In genomic region chr13:12460443-12460842, GRCm38 (mm10) we compare ENCODE assay signal across 8 mouse cellular contexts. TPM values are rescaled to one million over a fixed set of nuclear protein-coding genes. Genes with fewer than 3 reads are reported as not detected.
A peak's percentile ranks its signal among the peaks of the same experiment; 100 is the strongest.
DNase-seq lines count a peak whose midpoint lies in the region; ATAC-seq lines count a peak whose summit lies in the region.

No protein-coding gene starts in this region.

- ATAC-seq in CD4-positive, CD25-positive, alpha-beta regulatory T cell, adult 4 months, result peak; percentile 80
- ATAC-seq in erythroid progenitor cell, adult 5-6 weeks (replicated peaks; ENCODE audit: low FRiP score, poor library complexity, severe bottlenecking), result peak; percentile 25
- ATAC-seq in liver, embryonic 15.5 days (ENCODE audit: insufficient read depth), result 0 out of 2 replicates have a peak, but pooled peaks have one; percentile 13

- DNase-seq in adrenal gland, postnatal 14 days, result peak; percentile 77
- peak; percentile 54 to 60 for DNase-seq in heart, postnatal 10 days
- peak; percentile 79 to 82 for DNase-seq in kidney, postnatal 36 days
- peak; percentile 20 for DNase-seq in neural tube, embryonic 10.5 days (ENCODE audit: extremely low spot score, low spot score)
- DNase-seq in thymus, adult 18-20 months, result peak; percentile 49 to 70

- peak overlapping the region; percentile 87 for H3K4me2 ChIP-seq in liver, embryonic 15.5 days

- peak overlapping the region; percentile 88 for H3K4me3 ChIP-seq in liver, embryonic 15.5 days (replicated peaks)

- no peaks in the 10 kb centered on the region for H3K9me3 ChIP-seq in liver, embryonic 15.5 days (replicated peaks)

- no peaks in the 10 kb centered on the region for H3K27me3 ChIP-seq in liver, embryonic 15.5 days

- H3K4me1 ChIP-seq in liver, embryonic 15.5 days (replicated peaks), result peaks cover 31% of the 10 kb centered on the region

- H3K9ac ChIP-seq in liver, embryonic 15.5 days, result peak overlapping the region; percentile 86

- H3K27ac ChIP-seq in liver, embryonic 15.5 days (replicated peaks), result peak overlapping the region; percentile 83

- peaks cover 24% of the 10 kb centered on the region; the same call in 1 of the 2 replicates for H3K36me3 ChIP-seq in liver, embryonic 15.5 days (replicated peaks)

- intact Hi-C loops in heart, postnatal 10 days (cut with DNase I), result loop anchor here (5.0 kb wide), 1 partner anchor 203 kb away; the partner anchor contains the start of gene Mtr

- WGBS in liver, embryonic 15.5 days (ENCODE audit: insufficient replicate concordance), result 1% methylated on average over 8 of the region's 8 CpGs

RNA-seq across cellular contexts. Expression of gene Lgals8, which starts 4.3 kb away (rescaled TPM):
- polyA plus RNA-seq in CD4-positive, CD25-positive, alpha-beta regulatory T cell, adult 4 months (2017; shearing (Covaris generic)), result 100 to 1,000 TPM in 1 of 2 experiments, 10 to 100 TPM in 1; 95.6 to 112 TPM
- 59.3 and 67.7 TPM in 2 replicates for total RNA-seq in adrenal gland, postnatal 14 days (2021)
- 17.2 and 28.8 TPM in 2 replicates for total RNA-seq in erythroid progenitor cell, adult 5-6 weeks (2015; ENCODE audit: low replicate concordance)
- 15.1 and 16.4 TPM in 2 replicates for total RNA-seq in erythroid progenitor cell, adult 5-6 weeks (2017; ENCODE audit: low replicate concordance)
- total RNA-seq in heart, postnatal 10 days (2021), result 10 to 100 TPM; 37.3 to 39.0 TPM
- 12.7 and 13.7 TPM in 2 replicates for polyA plus RNA-seq in liver, embryonic 15.5 days (2015; fragmentation: Nextera tagmentation; extraction: Ambion mirVana)

RNA-seq across cellular contexts. Expression of gene Edaradd, which starts 59.8 kb away (rescaled TPM):
- 1 to 10 TPM; 1.5 to 1.6 TPM for polyA plus RNA-seq in CD4-positive, CD25-positive, alpha-beta regulatory T cell, adult 4 months (2017; shearing (Covaris generic))
- total RNA-seq in adrenal gland, postnatal 14 days (2021), result 0.19 and 0.45 TPM in 2 replicates
- 1.3 and 1.4 TPM in 2 replicates for total RNA-seq in erythroid progenitor cell, adult 5-6 weeks (2015; ENCODE audit: low replicate concordance)
- 0.90 and 1.1 TPM in 2 replicates for total RNA-seq in erythroid progenitor cell, adult 5-6 weeks (2017; ENCODE audit: low replicate concordance)
- under 1 TPM; 0.07 to 0.20 TPM for total RNA-seq in heart, postnatal 10 days (2021)
- 0.13 and 0.15 TPM in 2 replicates for polyA plus RNA-seq in liver, embryonic 15.5 days (2015; fragmentation: Nextera tagmentation; extraction: Ambion mirVana)

Comparison
In these comparisons a context has a peak if more than half of its experiments do, and no peak if none do; other contexts are left out.
1. Peak in every context shown above with its lines: DNase-seq, ATAC-seq, H3K4me3 ChIP-seq and H3K27ac ChIP-seq.
2. ATAC-seq: peak in every context shown above with its lines; median percentile 80 in CD4-positive, CD25-positive, alpha-beta regulatory T cell, adult 4 months; 25 in erythroid progenitor cell, adult 5-6 weeks; 13 in liver, embryonic 15.5 days.
3. DNase-seq: peak in every context shown above with its lines; median percentile 80 in kidney, postnatal 36 days; 77 in adrenal gland, postnatal 14 days; 60 in thymus, adult 18-20 months; 57 in heart, postnatal 10 days; 20 in neural tube, embryonic 10.5 days.